Mouse (Mus musculus) frontal cortex, postnatal 36 days (tissue): ENCODE measurements at regions not wholly inside any gene's neighbourhood (a gene's known extent, or its start where the extent isn't known, plus 50 kb on each side); places are given as distances from the start of the nearest gene placed in this dataset.

ENCODE experiments used
- DNase-seq, 2 experiments: peaks; one replicate each; pipeline ENCODE4 v3.0.0; 2022; ENCODE audit warnings: low spot score in 2 of 2

DNA sequence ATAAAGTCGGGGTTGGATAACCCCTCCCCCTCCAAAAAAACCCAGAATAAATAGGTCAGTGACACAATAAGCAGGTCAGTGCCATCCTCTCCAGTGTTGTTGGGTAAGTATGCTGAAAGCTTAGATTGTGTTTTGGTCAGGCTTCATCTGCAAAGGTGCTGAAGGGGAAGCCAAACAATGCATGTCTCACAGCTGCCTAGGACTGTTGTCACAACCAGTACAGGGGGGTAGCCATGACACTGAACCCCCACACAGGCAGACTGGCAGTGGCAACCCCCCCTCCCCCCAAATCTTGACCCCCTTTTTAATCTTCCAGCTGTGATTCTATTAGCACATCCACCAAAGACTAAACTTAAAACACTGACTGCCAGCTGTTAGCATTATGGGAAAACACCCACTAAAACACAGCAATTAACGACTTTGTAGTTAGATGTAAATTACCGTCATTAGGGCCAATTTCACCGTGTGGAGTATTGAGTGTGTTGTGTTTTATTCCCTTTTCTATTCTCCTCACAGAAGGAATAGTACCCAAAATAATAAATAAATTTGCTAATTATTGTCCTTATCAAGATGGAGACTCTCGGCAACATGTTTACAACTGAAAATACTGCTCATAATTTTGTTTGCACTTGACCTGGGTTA is 105.5 kb upstream of the Ufm1 start:
- DNase-seq, result no peak

DNA sequence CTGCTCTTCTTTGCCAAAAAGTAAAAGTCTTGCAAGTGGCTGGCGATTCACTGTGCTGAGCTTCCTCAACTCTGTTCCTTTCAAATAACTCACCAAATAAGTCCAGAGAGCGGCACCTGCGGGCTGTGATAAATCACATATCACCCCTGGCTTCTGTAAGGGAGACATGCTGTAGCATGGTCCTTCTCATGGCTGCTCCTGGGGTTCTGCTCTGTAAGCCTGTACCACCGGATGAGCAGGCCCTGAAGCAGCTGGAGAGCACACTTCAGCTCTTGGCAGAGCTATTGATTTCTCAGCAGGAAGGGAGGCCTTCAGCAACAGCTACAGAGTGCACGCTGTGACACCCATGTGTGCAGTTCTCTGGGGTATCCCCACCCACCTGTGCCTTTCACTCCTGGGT is 101.5 kb upstream of the Ufm1 start:
- no peak for DNase-seq

DNA sequence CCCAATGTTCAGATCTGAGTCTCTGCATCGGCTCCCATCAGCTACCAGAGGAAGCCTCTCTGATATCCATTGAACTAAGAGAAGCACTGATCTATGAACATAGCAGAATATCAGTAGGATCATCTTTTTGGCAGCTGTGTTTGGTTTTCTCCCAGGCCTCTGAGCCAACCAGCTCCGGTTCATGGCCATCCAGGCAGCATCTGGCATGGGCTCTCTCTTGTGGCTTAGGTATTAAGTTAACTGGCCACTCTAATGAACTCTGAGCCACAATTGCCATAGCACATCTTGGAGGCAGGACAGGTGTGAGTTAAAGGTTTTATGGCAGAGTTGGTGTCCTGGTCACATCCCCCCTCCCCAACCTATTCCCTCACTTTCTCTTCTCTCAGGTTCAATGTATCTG is 90.2 kb upstream of the Ufm1 start:
- no peak for DNase-seq

DNA sequence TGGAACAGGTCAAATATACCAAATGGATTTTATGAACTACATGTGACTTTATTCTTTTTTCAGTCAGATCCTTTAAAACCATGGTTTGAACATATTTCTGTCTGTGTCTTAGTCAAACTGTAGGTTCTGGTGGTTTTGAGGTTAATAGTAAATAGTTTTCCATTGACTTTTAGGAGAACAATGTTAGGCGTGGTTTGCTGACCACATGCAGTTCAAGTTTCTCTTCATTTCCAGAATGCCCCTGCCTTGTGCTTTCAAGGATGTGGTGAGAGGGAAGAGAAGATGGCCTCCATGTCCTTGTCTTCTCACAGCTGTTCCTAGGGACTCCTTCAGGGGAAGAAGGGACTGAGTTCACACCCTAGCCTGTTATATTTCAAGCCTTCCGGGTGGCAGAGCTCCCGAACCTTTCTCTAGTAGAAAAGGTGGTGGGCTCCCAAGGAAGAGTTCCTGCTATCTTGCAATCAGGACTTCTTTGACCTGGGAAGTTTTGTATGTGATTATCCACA is 76.1 kb upstream of the Ufm1 start:
- DNase-seq, result no peak

DNA sequence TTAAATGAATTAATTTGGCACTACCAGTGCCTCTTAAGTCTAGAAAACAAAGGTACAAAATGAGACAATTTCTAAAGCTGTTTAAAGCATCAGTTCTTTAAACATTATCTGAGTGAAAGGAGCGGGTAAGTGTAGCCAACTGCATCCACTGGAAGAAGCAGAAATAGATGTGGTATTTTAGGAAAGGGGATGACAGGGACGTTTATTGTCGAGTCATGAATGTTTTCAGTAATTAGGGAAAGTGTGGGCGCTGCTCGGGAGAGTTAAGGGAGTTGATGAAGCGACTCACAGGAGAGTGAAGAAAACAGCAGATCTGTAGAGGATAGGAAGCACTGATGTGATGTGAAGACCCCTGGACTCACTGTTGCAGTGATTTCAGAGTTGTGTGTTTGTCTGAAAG is 68.1 kb upstream of the Ufm1 start:
- peak; percentile 5 to 19 for DNase-seq

DNA sequence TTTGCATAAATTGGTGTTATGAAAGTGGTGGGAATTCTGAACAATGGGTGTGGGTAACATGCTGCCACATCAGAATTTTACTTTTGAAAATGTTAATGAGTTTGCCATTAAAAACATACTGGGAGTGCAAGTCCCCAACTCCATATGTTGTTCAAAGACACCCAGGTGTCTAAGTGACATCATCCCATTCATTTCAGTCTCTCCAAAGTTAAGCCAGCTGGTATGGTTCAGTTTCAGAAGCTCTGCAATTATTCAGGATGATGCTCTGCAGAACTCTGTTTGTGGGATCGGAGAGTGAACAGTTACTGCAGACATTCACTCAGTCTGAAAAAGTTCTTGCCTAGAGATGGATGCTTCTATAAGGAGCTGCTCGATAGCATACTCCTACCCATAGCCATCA is 56.3 kb upstream of the Ufm1 start:
- DNase-seq, result no peak

DNA sequence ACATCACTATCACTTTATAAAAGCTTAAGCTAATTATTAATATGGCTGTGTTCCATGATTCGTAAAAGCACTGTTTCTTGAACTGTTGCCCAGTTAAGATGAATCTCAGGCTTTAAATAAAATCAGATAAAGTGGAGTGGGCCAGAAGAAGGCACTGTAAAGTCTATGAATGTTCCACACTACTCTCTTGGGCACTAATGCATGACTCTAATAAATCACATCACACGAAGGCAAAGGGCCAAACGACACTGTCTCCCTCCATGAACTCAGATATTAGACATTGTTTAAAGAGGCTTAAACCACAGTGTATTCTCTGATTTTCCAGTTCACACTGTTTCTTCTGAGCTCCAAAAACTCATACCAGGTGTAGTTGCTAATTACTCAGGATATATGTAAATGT is 55.9 kb upstream of the Ufm1 start:
- no peak for DNase-seq

DNA sequence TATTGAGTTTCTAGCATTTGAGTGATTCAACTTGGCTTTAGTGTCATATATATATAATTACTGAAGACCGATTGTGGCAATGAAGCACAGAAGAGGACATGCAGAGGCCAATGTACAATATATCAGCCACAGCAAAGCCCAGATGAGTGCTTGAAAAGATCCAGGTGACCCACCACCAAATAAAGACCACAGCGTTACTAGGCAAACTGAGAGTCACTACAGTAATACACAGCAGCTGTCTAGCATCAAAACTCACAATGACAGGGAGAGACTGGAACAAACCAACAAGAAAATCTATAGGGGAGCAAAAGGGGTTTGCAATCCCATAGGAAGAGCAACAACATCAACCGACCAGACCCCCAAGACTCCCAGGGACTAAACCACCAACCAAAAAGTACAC is 54.3 kb upstream of the Ufm1 start:
- no peak for DNase-seq

DNA sequence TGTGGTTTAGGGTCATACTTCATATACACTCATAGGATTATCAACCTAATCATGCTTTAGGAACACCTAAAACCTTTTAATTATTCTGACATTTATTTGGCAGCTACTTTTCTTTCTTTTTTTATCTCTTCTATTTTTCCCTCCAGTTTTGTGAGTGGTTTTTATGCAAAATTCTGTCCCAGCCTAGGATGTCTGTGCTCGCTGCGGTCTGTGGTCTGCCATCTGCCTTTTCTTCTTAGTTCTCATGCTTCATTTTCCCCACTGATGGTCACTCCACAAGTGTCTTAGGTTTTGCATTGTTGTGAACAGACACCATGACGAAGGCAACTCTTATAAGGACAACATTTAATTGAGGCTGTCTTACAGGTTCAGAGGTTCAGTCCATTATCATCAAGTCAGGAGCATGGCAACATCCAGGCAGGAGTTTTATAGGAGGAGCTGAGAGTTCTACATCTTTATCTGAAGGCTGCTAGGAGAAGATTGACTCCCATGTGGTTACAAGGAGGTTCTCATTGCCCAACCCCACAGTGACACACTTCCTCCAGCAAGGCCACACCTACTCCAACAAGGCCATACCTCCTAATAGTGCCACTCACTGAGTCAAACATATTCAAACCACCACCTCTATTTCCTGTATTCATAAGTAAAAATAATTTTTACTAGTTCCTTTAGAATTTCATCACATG is 50.5 kb upstream of the Ufm1 start:
- no peak for DNase-seq
